Mouse (Mus musculus): ENCODE results near the gene Olfr1393.

GRCm38 (mm10) chr11:49240874-49241273, 37.2 kb upstream of the Olfr1393 start:
- TF ChIP-seq CTCF (IDR thresholded peaks at IDR 0.05; ENCODE audit: insufficient read depth, low read depth, low read length) (no peak), POLR2A (IDR thresholded peaks at IDR 0.05; ENCODE audit: insufficient read depth, low read depth, low read length) (no peak)
